Comparison of ENCODE assay signal across 15 mouse cellular contexts in genomic region chr12:88454701-88455410, GRCm38 (mm10).
DNase-seq lines count a peak whose midpoint lies in the region; ATAC-seq and TF ChIP-seq lines count a peak whose summit lies in the region.
"Had no signal": no experiment of that assay in that cellular context is flagged by ENCODE, and none has a peak within 500 bp of the region (broad histone marks: within the 10 kb centered on the region; RNA-seq: fewer than 3 reads in every experiment).

No protein-coding gene starts in this region.

- TF ChIP-seq POLR2A in limb, embryonic 14.5 days (IDR thresholded peaks at IDR 0.05; ENCODE audit: borderline replicate concordance, extremely low read depth, insufficient read depth, insufficient read length) = no peak

- no peak for DNase-seq in heart, postnatal 10 days
- peak; percentile 8 for DNase-seq in limb, embryonic 14.5 days (ENCODE audit: low spot score)
- no peak for DNase-seq in limb, embryonic 10.5 days (ENCODE audit: low spot score)
- peak; percentile 48 for DNase-seq in adrenal gland, postnatal 25 days
- no peak for DNase-seq in gastrocnemius, adult 2 months
- no peak for DNase-seq in cerebellum, postnatal 25 days
- DNase-seq: cerebellum, adult 11 months; forebrain, postnatal 0 days; right cerebral cortex, postnatal 4 days had no signal

- no peak overlapping the region for H3K4me3 ChIP-seq in heart, embryonic 13.5 days
- H3K4me3 ChIP-seq in limb, embryonic 14.5 days (replicated peaks; ENCODE audit: low read length) = no peak overlapping the region
- no peak overlapping the region for H3K4me3 ChIP-seq in limb, embryonic 10.5 days
- no peak overlapping the region for H3K4me3 ChIP-seq in neural tube, embryonic 13.5 days
- no peak overlapping the region for H3K4me3 ChIP-seq in gastrocnemius, adult 2 months
- H3K4me3 ChIP-seq: left cerebral cortex, adult 2 months; myocyte had no signal

- H3K36me3 ChIP-seq in heart, embryonic 13.5 days = peaks cover 24% of the 10 kb centered on the region
- H3K36me3 ChIP-seq in limb, embryonic 14.5 days (ENCODE audit: control insufficient read depth, insufficient read depth, low read length) = 0 out of 2 replicates have a peak, but pooled peaks cover 3% of the 10 kb centered on the region
- peaks cover under 1% of the 10 kb centered on the region; the same call in 1 of the 2 replicates for H3K36me3 ChIP-seq in limb, embryonic 10.5 days
- peaks cover 10% of the 10 kb centered on the region for H3K36me3 ChIP-seq in neural tube, embryonic 13.5 days

- intact Hi-C loops in heart, postnatal 10 days (cut with DNase I) = no loop called here
- intact Hi-C loops in gastrocnemius, adult 2 months (cut with DNase I) = no loop called here

- TF ChIP-seq CTCF in gastrocnemius, adult 2 months (IDR thresholded peaks at IDR 0.05) = no peak

- H3K9me3 ChIP-seq in heart, embryonic 13.5 days = no peaks in the 10 kb centered on the region
- no peaks in the 10 kb centered on the region for H3K9me3 ChIP-seq in limb, embryonic 14.5 days (ENCODE audit: control insufficient read depth, low read length)
- no peaks in the 10 kb centered on the region for H3K9me3 ChIP-seq in limb, embryonic 10.5 days (replicated peaks)
- no peaks in the 10 kb centered on the region for H3K9me3 ChIP-seq in neural tube, embryonic 13.5 days

- H3K4me2 ChIP-seq in heart, embryonic 13.5 days = no peak overlapping the region
- H3K4me2 ChIP-seq in limb, embryonic 14.5 days (replicated peaks; ENCODE audit: low read depth, low read length, severe bottlenecking) = no peak overlapping the region
- H3K4me2 ChIP-seq in neural tube, embryonic 13.5 days = no peak overlapping the region

- WGBS in heart, embryonic 13.5 days = 53% methylated on average over 12 of the region's 12 CpGs
- WGBS in limb, embryonic 14.5 days = 64% methylated on average over 12 of the region's 12 CpGs
- 64% methylated on average over 12 of the region's 12 CpGs for WGBS in limb, embryonic 10.5 days
- 71% methylated on average over 12 of the region's 12 CpGs for WGBS in neural tube, embryonic 13.5 days

- 0 out of 2 replicates have a peak, but pooled peaks have one; percentile 33 for ATAC-seq in heart, embryonic 13.5 days (ENCODE audit: extremely low read depth, insufficient number of reproducible peaks, low FRiP score, low TSS enrichment)
- ATAC-seq in limb, embryonic 14.5 days (ENCODE audit: low FRiP score, low read depth) = no peak
- ATAC-seq in neural tube, embryonic 13.5 days (ENCODE audit: low read depth) = peak; percentile 80
- ATAC-seq: forebrain, postnatal 0 days; hindbrain, embryonic 16.5 days had no signal

- no peak overlapping the region for H3K27ac ChIP-seq in heart, embryonic 13.5 days (replicated peaks)
- no peak overlapping the region for H3K27ac ChIP-seq in limb, embryonic 14.5 days (replicated peaks; ENCODE audit: low read depth, low read length)
- no peak overlapping the region for H3K27ac ChIP-seq in limb, embryonic 10.5 days
- 0 out of 2 replicates have a peak overlapping the region, but pooled peaks have one; percentile 18 for H3K27ac ChIP-seq in neural tube, embryonic 13.5 days (replicated peaks)
- no peak overlapping the region for H3K27ac ChIP-seq in gastrocnemius, adult 2 months
- H3K27ac ChIP-seq: left cerebral cortex, adult 2 months; liver, embryonic 14.5 days had no signal

- H3K9ac ChIP-seq in heart, embryonic 13.5 days = no peak overlapping the region
- H3K9ac ChIP-seq in limb, embryonic 14.5 days (ENCODE audit: low read depth, low read length, severe bottlenecking) = no peak overlapping the region
- no peak overlapping the region for H3K9ac ChIP-seq in neural tube, embryonic 13.5 days
- H3K9ac ChIP-seq: forebrain, postnatal 0 days; liver, embryonic 14.5 days had no signal

- no peaks in the 10 kb centered on the region for H3K27me3 ChIP-seq in heart, embryonic 13.5 days (replicated peaks)
- H3K27me3 ChIP-seq in limb, embryonic 14.5 days (ENCODE audit: control insufficient read depth, insufficient read depth, low read length) = no peaks in the 10 kb centered on the region
- no peaks in the 10 kb centered on the region for H3K27me3 ChIP-seq in limb, embryonic 10.5 days (ENCODE audit: low read depth, poor library complexity, severe bottlenecking)
- no peaks in the 10 kb centered on the region for H3K27me3 ChIP-seq in neural tube, embryonic 13.5 days

- peaks cover 9% of the 10 kb centered on the region for H3K4me1 ChIP-seq in heart, embryonic 13.5 days
- H3K4me1 ChIP-seq in limb, embryonic 14.5 days (ENCODE audit: control insufficient read depth, insufficient read depth, low read length) = no peaks in the 10 kb centered on the region
- H3K4me1 ChIP-seq in limb, embryonic 10.5 days = no peaks in the 10 kb centered on the region
- peaks cover 19% of the 10 kb centered on the region for H3K4me1 ChIP-seq in neural tube, embryonic 13.5 days (replicated peaks)

Comparison
In these comparisons a context has a peak if more than half of its experiments do, and no peak if none do; other contexts are left out.
1. DNase-seq: peak in limb, embryonic 14.5 days (single experiment) and adrenal gland, postnatal 25 days (single experiment); none in heart, postnatal 10 days (0 of 2), limb, embryonic 10.5 days (single experiment), gastrocnemius, adult 2 months (single experiment) and cerebellum, postnatal 25 days (0 of 2).